Mouse (Mus musculus) midbrain, embryonic 13.5 days (tissue): ENCODE measurements at regions not wholly inside any gene's neighbourhood (a gene's known extent, or its start where the extent isn't known, plus 50 kb on each side); places are given as distances from the start of the nearest gene placed in this dataset.
A peak's percentile ranks its signal among the peaks of the same experiment; 100 is the strongest.

Experiments
- ATAC-seq: fragments of 200-750 bp; cut with Nextera tagmentation; 2 replicates; pipeline ENCODE4 v1.8.0; 2017; ENCODE audit warnings: mild to moderate bottlenecking, moderate TSS enrichment, moderate library complexity
- H3K27ac ChIP-seq: fragments of 300-500 bp; sonication (generic); 2 replicates; pipeline ENCODE4 v1.5.1; 2015; ENCODE audit warnings: inconsistent platforms, mild to moderate bottlenecking, moderate library complexity
- H3K27me3 ChIP-seq: fragments of 300-500 bp; sonication (generic); 2 replicates; pipeline ENCODE4 v1.6.1; 2015; ENCODE audit warnings: mild to moderate bottlenecking, inconsistent platforms
- H3K36me3 ChIP-seq: fragments of 300-500 bp; sonication (generic); 2 replicates; pipeline ENCODE4 v1.6.1; 2015; ENCODE audit warnings: mild to moderate bottlenecking, inconsistent platforms
- H3K4me1 ChIP-seq: fragments of 300-500 bp; sonication (generic); replicated peaks from 2 replicates; pipeline ENCODE4 v1.6.1; 2015; ENCODE audit warnings: inconsistent platforms
- H3K4me2 ChIP-seq: fragments of 300-500 bp; sonication (generic); replicated peaks from 2 replicates; pipeline ENCODE4 v1.6.1; 2015; ENCODE audit warnings: moderate library complexity, mild to moderate bottlenecking, inconsistent platforms
- H3K4me3 ChIP-seq: fragments of 300-500 bp; sonication (generic); replicated peaks from 2 replicates; pipeline ENCODE4 v1.5.1; 2015; ENCODE audit warnings: mild to moderate bottlenecking, inconsistent platforms
- H3K9ac ChIP-seq: fragments of 300-500 bp; sonication (generic); replicated peaks from 2 replicates; pipeline ENCODE4 v1.6.1; 2015; ENCODE audit warnings: mild to moderate bottlenecking, inconsistent platforms
- H3K9me3 ChIP-seq: fragments of 300-500 bp; sonication (generic); 2 replicates; pipeline ENCODE4 v1.6.1; 2016; ENCODE audit warnings: mild to moderate bottlenecking, inconsistent platforms
- WGBS: fragments of 180-500 bp; shearing (Covaris S2); methylation state at CpG from one replicate; pipeline ENCODE4 v1.1.7; 2015; 5-methylcytosine and 5-hydroxymethylcytosine counted together

GRCm38 (mm10) chr4:119044005-119044677, 64.4 kb upstream of the Slc2a1 start:
- no peak overlapping the region for H3K9ac ChIP-seq
- no peak overlapping the region for H3K4me2 ChIP-seq
- no peaks in the 10 kb centered on the region for H3K9me3 ChIP-seq
- peak; percentile 58; the same call in 1 of the 2 replicates for ATAC-seq
- no peak overlapping the region for H3K4me3 ChIP-seq
- no peaks in the 10 kb centered on the region for H3K27me3 ChIP-seq
- H3K4me1 ChIP-seq = peaks cover 7% of the 10 kb centered on the region
- H3K27ac ChIP-seq = no peak overlapping the region
- 26% methylated on average over 19 of the region's 19 CpGs for WGBS
- H3K36me3 ChIP-seq = no peaks in the 10 kb centered on the region

GRCm38 (mm10) chr4:119044836-119045235, 63.7 kb upstream of the Slc2a1 start:
- Histone ChIP-seq H3K27ac (0 out of 2 replicates have a peak overlapping the region, but pooled peaks have one; percentile 7), H3K36me3 (no peaks in the 10 kb centered on the region), H3K9ac (no peak overlapping the region), H3K27me3 (no peaks in the 10 kb centered on the region), H3K4me3 (no peak overlapping the region), H3K4me1 (peaks cover 7% of the 10 kb centered on the region), H3K9me3 (no peaks in the 10 kb centered on the region), H3K4me2 (no peak overlapping the region)
- 87% methylated on average over 13 of the region's 13 CpGs for WGBS
- no peak for ATAC-seq

GRCm38 (mm10) chr4:119050867-119051353, 57.6 kb upstream of the Slc2a1 start:
- Histone ChIP-seq H3K4me2 (no peak overlapping the region), H3K27me3 (no peaks in the 10 kb centered on the region), H3K4me1 (no peaks in the 10 kb centered on the region), H3K9ac (no peak overlapping the region), H3K36me3 (no peaks in the 10 kb centered on the region), H3K9me3 (no peaks in the 10 kb centered on the region), H3K4me3 (no peak overlapping the region), H3K27ac (no peak overlapping the region)
- no peak for ATAC-seq
- WGBS = 73% methylated on average over 2 of the region's 2 CpGs

DNA sequence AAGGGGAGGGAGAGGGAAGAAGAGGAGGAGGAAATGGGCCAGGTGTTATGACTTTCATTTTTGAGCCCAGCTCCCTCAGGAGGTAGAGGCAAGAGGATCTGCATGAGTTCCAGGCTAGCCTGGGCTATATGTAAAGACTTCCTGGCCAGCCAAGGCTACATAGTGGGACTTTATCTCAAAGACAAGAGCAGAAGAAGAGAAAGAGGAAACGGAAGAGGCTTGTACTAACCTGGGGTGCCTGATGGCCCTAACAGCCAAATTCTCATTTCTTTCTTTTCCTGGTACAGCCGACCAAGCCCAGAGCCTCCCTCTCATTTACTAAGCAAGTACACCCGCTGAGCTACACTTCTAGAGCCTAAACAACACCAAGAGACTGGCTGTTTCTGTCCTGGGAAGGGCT, 56.0 kb upstream of the Slc2a1 start:
- H3K27me3 ChIP-seq = no peaks in the 10 kb centered on the region
- 73% methylated on average over 3 of the region's 3 CpGs for WGBS
- no peak overlapping the region for H3K27ac ChIP-seq
- H3K4me1 ChIP-seq = no peaks in the 10 kb centered on the region
- H3K9me3 ChIP-seq = no peaks in the 10 kb centered on the region
- no peak for ATAC-seq
- H3K4me2 ChIP-seq = no peak overlapping the region
- H3K4me3 ChIP-seq = no peak overlapping the region
- no peaks in the 10 kb centered on the region for H3K36me3 ChIP-seq
- H3K9ac ChIP-seq = no peak overlapping the region

DNA sequence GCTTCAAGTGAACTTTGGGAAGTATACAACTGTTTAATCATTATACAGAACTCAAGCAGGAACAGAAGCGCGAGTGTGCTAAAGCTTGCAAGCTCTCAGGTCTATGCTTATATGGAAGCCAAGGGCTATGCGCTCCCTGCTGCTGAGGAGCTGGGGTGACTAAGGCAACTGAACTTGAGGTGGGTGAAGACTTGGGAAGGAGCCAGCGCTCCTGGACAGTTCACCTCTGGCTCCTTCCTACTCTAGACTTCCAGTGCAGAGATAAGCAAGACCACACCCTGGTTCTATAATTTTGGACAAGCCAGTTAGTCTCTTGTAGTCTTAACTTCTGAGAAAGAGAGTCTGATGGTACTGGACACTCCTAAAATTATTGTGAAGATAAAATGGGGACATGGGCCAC, 55.3 kb upstream of the Slc2a1 start:
- Histone ChIP-seq H3K4me3 (no peak overlapping the region), H3K36me3 (no peaks in the 10 kb centered on the region)
- ATAC-seq = no peak

DNA sequence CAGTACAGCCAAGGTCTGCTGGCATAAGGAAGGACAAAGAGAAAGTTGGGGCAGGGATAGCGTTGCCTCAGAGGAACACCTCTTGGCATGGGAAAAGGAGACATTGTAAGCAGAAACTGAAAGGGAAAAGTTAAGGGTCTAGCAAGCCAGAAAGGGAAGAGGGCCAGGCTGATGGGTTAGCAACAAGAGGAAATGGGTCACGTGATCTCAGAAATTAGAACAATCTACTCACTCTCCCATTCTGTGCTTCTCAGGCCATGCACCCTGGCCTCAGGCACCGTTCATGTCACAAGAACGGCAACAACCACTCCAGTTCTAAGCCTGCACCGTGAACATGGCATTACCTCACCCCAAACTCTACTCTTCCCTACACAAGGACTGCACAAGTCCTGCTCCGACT, 54.8 kb upstream of the Slc2a1 start:
- 92% methylated on average over 6 of the region's 6 CpGs for WGBS
- no peak for ATAC-seq
- H3K9me3 ChIP-seq = no peaks in the 10 kb centered on the region

More for the DNA sequence above, 55.3 kb upstream of the Slc2a1 start:
- Histone ChIP-seq H3K4me2 (no peak overlapping the region), H3K9me3 (no peaks in the 10 kb centered on the region), H3K9ac (no peak overlapping the region), H3K27me3 (no peaks in the 10 kb centered on the region), H3K27ac (no peak overlapping the region), H3K4me1 (no peaks in the 10 kb centered on the region)
- WGBS = 95% methylated on average over 4 of the region's 4 CpGs

GRCm38 (mm10) chr4:119054129-119054528, 54.4 kb upstream of the Slc2a1 start:
- ATAC-seq = no peak
- WGBS = 76% methylated on average over 5 of the region's 5 CpGs

More for the DNA sequence above, 54.8 kb upstream of the Slc2a1 start:
- H3K4me2 ChIP-seq = no peak overlapping the region
- H3K27ac ChIP-seq = no peak overlapping the region
- no peak overlapping the region for H3K9ac ChIP-seq
- no peak overlapping the region for H3K4me3 ChIP-seq
- H3K4me1 ChIP-seq = no peaks in the 10 kb centered on the region
- no peaks in the 10 kb centered on the region for H3K27me3 ChIP-seq
- no peaks in the 10 kb centered on the region for H3K36me3 ChIP-seq

GRCm38 (mm10) chr4:119057191-119057590, 51.3 kb upstream of the Slc2a1 start:
- Histone ChIP-seq H3K27me3 (no peaks in the 10 kb centered on the region), H3K36me3 (no peaks in the 10 kb centered on the region), H3K27ac (no peak overlapping the region), H3K4me1 (no peaks in the 10 kb centered on the region), H3K4me2 (no peak overlapping the region), H3K4me3 (no peak overlapping the region), H3K9ac (no peak overlapping the region), H3K9me3 (no peaks in the 10 kb centered on the region)
- no peak for ATAC-seq
- WGBS = 90% methylated on average over 6 of the region's 6 CpGs

More at GRCm38 (mm10) chr4:119054129-119054528, 54.4 kb upstream of the Slc2a1 start:
- H3K4me2 ChIP-seq = no peak overlapping the region
- no peaks in the 10 kb centered on the region for H3K9me3 ChIP-seq
- no peaks in the 10 kb centered on the region for H3K36me3 ChIP-seq
- H3K27ac ChIP-seq = no peak overlapping the region
- H3K9ac ChIP-seq = no peak overlapping the region
- no peak overlapping the region for H3K4me3 ChIP-seq
- no peaks in the 10 kb centered on the region for H3K27me3 ChIP-seq
- no peaks in the 10 kb centered on the region for H3K4me1 ChIP-seq

DNA sequence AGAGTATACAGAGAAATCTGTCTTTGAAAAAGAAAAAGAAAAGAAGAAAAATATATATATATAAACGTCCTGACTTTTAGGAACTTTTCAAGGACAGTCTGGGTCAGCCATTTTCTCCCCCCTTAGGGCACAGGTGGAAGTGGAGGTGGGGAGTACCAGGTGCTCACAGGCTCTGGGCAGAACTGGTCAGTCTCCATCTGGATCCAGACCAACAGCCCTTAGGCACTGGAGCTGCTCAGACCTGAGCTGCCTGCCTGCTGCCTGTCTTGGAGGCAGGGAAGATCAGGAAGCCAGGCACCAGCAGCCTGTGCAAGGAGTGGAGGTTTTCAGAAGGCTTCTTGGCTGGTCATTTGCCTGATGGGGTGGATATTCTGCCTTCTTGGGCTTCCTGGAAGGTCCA, 50.7 kb upstream of the Slc2a1 start:
- 72% methylated on average over 1 of the region's 1 CpGs for WGBS
- Histone ChIP-seq H3K4me3 (no peak overlapping the region), H3K36me3 (no peaks in the 10 kb centered on the region), H3K4me1 (no peaks in the 10 kb centered on the region), H3K9ac (no peak overlapping the region), H3K27ac (no peak overlapping the region), H3K27me3 (no peaks in the 10 kb centered on the region), H3K4me2 (no peak overlapping the region), H3K9me3 (no peaks in the 10 kb centered on the region)
- no peak for ATAC-seq
